Mouse (Mus musculus) heart, embryonic 16.5 days (tissue): ENCODE results near the gene Nfia. TPM values are rescaled to one million over a fixed set of nuclear protein-coding genes. Genes with fewer than 3 reads are reported as not detected.

ENCODE experiments used
- ATAC-seq: fragments of 200-750 bp; cut with Nextera tagmentation; replicated peaks from 2 replicates; pipeline ENCODE4 v1.8.0; 2017; ENCODE audit warnings: moderate number of reproducible peaks; ENCODE audit not compliant: insufficient read depth, low FRiP score; ENCODE audit errors: extremely low read depth
- H3K27ac ChIP-seq: fragments of 300-500 bp; sonication (generic); 2 replicates; pipeline ENCODE4 v1.5.1; 2014; ENCODE audit warnings: mild to moderate bottlenecking, low read length, control low read depth, moderate library complexity
- H3K27me3 ChIP-seq: fragments of 300-500 bp; sonication (generic); 2 replicates; pipeline ENCODE4 v1.6.1; 2014; ENCODE audit warnings: low read length, mixed read lengths; ENCODE audit not compliant: control insufficient read depth, insufficient read depth
- H3K36me3 ChIP-seq: fragments of 300-500 bp; sonication (generic); 2 replicates; pipeline ENCODE4 v1.6.1; 2014; ENCODE audit not compliant: control insufficient read depth, insufficient read depth
- H3K4me1 ChIP-seq: fragments of 300-500 bp; sonication (generic); 2 replicates; pipeline ENCODE4 v1.6.1; 2014; ENCODE audit warnings: low read length, mixed read lengths; ENCODE audit not compliant: control insufficient read depth, insufficient read depth
- H3K4me2 ChIP-seq: fragments of 300-500 bp; sonication (generic); 2 replicates; pipeline ENCODE4 v1.6.1; 2014; ENCODE audit warnings: low read depth, mild to moderate bottlenecking, control low read depth, low read length
- H3K4me3 ChIP-seq: fragments of 300-500 bp; sonication (generic); 2 replicates; pipeline ENCODE4 v1.5.1; 2014; ENCODE audit warnings: mild to moderate bottlenecking, control low read depth, low read length
- H3K9ac ChIP-seq: fragments of 300-500 bp; sonication (generic); 2 replicates; pipeline ENCODE4 v1.6.1; 2014; ENCODE audit warnings: low read length, control low read depth
- H3K9me3 ChIP-seq: fragments of 300-500 bp; sonication (generic); replicated peaks from 2 replicates; pipeline ENCODE4 v1.6.1; 2016; ENCODE audit warnings: low read length; ENCODE audit not compliant: control insufficient read depth
- WGBS: fragments of 180-500 bp; shearing (Covaris S2); extraction: QIAGEN DNeasy Blood & Tissue Kit; methylation state at CpG from one replicate; pipeline ENCODE4 v1.1.7; 2014; 5-methylcytosine and 5-hydroxymethylcytosine counted together
- polyA plus RNA-seq: library from polyadenylated mRNA; unstranded; fragments of >200 nt; fragmentation: Nextera tagmentation; extraction: Ambion mirVana; gene quantifications from 2 replicates; pipeline ENCODE4 v1.2.1, GENCODE M21; 2015

The Nfia gene
- polyA plus RNA-seq, 1 experiment from 2014 or later: 37.3 TPM

- Histone ChIP-seq H3K36me3 (0 out of 2 replicates have a peak, but pooled peaks cover 4% of the 10 kb centered on the region), H3K4me3 (no peak overlapping the region), H3K27ac (no peak overlapping the region; the same call in 1 of the 2 replicates), H3K27me3 (no peaks in the 10 kb centered on the region), H3K9me3 (no peaks in the 10 kb centered on the region), H3K4me1 (peaks cover 15% of the 10 kb centered on the region), H3K4me2 (no peak overlapping the region), H3K9ac (no peak overlapping the region)
- 80% methylated on average over 7 of the region's 7 CpGs for WGBS
- ATAC-seq: no peak
Observed at GRCm38 (mm10) chr4:97968786-97969348, 196.3 kb downstream of the Nfia start.

- 0 out of 2 replicates have a peak, but pooled peaks cover 4% of the 10 kb centered on the region for H3K36me3 ChIP-seq
- H3K9me3 ChIP-seq: no peaks in the 10 kb centered on the region
- no peak overlapping the region for H3K4me2 ChIP-seq
- WGBS: 100% methylated on average over 2 of the region's 2 CpGs
- ATAC-seq: no peak
- no peaks in the 10 kb centered on the region for H3K27me3 ChIP-seq
- peaks cover 8% of the 10 kb centered on the region for H3K4me1 ChIP-seq
- no peak overlapping the region; the same call in 1 of the 2 replicates for H3K27ac ChIP-seq
- H3K9ac ChIP-seq: no peak overlapping the region
- no peak overlapping the region for H3K4me3 ChIP-seq
Observed at GRCm38 (mm10) chr4:97973064-97973463, 200.5 kb downstream of the Nfia start.

DNA sequence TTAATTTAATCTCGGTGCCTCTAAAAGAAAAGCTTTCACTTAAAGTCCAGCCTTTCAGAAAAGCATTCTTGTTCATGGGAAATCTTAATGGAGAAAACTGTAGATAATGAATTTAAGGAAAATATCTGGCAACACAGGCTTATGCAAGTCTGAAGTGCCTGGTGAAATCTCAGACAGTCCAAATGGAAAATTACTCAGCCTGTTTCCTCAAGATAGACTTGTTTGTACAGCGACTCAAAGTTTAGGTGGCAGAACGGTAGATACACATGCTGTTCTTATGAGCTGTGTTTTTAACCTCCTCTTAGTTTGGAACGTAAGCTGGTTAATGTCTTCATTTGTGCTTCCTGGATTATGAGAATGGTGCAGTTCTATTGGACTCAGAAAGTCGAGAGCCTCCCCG is 201.5 kb downstream of the Nfia start:
- 0 out of 2 replicates have a peak, but pooled peaks cover 4% of the 10 kb centered on the region for H3K36me3 ChIP-seq
- no peak overlapping the region for H3K4me3 ChIP-seq
- no peak overlapping the region for H3K9ac ChIP-seq
- 55% methylated on average over 6 of the region's 6 CpGs for WGBS
- H3K4me1 ChIP-seq: peaks cover 6% of the 10 kb centered on the region
- H3K9me3 ChIP-seq: no peaks in the 10 kb centered on the region
- peak; percentile 67; the same call in 1 of the 2 replicates for ATAC-seq
- no peaks in the 10 kb centered on the region for H3K27me3 ChIP-seq
- peak overlapping the region; percentile 57 for H3K27ac ChIP-seq
- no peak overlapping the region; the same call in 1 of the 2 replicates for H3K4me2 ChIP-seq

- no peaks in the 10 kb centered on the region for H3K27me3 ChIP-seq
- no peaks in the 10 kb centered on the region for H3K36me3 ChIP-seq
- WGBS: 61% methylated on average over 5 of the region's 5 CpGs
- no peak overlapping the region for H3K4me2 ChIP-seq
- no peak for ATAC-seq
- H3K9ac ChIP-seq: no peak overlapping the region
- H3K27ac ChIP-seq: no peak overlapping the region
- no peaks in the 10 kb centered on the region for H3K9me3 ChIP-seq
- H3K4me3 ChIP-seq: no peak overlapping the region
- peaks cover 6% of the 10 kb centered on the region for H3K4me1 ChIP-seq
Observed at GRCm38 (mm10) chr4:97976891-97977290, 204.4 kb downstream of the Nfia start.

DNA sequence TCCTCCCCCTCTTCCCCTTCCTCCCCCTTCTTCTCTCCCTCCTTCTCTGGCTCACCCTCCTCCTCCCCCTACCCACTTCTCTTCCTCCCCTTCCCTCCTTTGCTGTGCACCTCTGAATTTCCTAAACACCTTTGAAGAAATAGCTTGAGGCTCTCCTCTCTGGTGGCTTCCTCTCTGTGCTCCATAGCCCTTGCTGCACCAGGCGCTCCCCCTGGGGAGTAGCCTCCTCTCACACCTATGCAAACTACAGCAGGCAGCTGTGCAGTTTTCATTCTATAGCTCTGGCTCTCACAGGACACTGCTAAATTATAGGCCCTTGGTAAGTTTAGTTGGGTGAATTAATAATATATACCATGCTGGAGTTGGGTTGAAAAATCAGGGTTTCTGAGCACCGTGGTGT is 211.8 kb downstream of the Nfia start:
- Histone ChIP-seq H3K9ac (no peak overlapping the region), H3K36me3 (no peaks in the 10 kb centered on the region), H3K4me1 (peaks cover 19% of the 10 kb centered on the region), H3K27me3 (no peaks in the 10 kb centered on the region), H3K27ac (no peak overlapping the region), H3K4me2 (no peak overlapping the region), H3K4me3 (no peak overlapping the region), H3K9me3 (no peaks in the 10 kb centered on the region)
- no peak for ATAC-seq
- 90% methylated on average over 2 of the region's 2 CpGs for WGBS

DNA sequence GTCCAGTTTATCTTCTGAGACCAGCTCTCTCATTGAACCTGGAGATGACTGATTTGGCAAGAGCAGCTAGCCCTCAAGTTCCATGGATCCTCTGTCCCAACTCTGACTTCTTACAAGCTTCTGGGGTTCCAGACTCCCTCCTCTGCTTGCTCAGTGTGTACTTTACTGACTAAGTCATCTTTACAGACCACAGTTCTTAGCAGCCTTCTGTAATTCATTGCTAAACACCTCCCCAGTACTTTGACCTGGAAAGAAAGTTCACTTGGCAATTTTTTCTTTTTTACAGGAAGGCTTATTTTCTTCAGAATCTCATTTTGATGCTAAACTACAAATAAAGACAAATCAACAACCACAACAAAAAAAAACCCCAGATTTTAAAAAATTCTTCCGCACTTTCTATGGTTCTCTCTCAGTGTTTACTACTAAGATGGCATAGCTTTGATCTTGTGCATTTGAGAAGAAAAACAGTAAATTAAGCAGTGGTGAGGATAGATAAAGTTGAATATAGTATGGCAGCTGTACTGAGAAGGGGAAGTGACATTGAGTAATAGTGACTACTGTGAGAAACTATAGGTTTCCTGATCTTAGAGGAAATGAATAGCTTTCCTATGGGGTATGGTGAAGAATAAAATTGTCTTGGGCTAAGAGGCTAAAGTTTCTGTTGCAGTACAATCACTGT is 213.7 kb downstream of the Nfia start:
- Histone ChIP-seq H3K27me3 (no peaks in the 10 kb centered on the region), H3K9ac (no peak overlapping the region), H3K27ac (no peak overlapping the region; the same call in 1 of the 2 replicates), H3K4me3 (no peak overlapping the region), H3K36me3 (no peaks in the 10 kb centered on the region), H3K4me1 (peaks cover 28% of the 10 kb centered on the region), H3K9me3 (no peaks in the 10 kb centered on the region), H3K4me2 (no peak overlapping the region)
- no peak for ATAC-seq
- 91% methylated on average over 1 of the region's 1 CpGs for WGBS

DNA sequence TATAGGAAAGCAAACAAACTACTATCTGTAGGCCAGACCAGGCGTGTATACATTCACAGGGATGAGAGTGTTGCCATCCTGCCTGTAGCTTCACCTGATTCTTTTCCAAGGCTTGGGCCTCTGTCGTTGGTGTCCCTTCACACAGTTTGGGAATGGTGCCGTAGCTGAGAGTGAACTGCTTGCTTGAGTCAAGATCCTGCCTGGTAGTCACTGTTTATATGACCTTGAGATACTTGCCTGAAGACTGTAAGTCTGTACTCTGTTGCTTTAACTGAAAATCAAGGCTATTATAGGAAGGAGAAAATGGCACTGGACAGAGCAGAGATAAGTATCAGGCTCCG is 214.2 kb downstream of the Nfia start:
- ATAC-seq: no peak
- Histone ChIP-seq H3K27me3 (no peaks in the 10 kb centered on the region), H3K9ac (no peak overlapping the region), H3K4me2 (no peak overlapping the region), H3K27ac (peak overlapping the region; percentile 11; the same call in 1 of the 2 replicates), H3K9me3 (no peaks in the 10 kb centered on the region), H3K4me1 (peaks cover 31% of the 10 kb centered on the region), H3K4me3 (no peak overlapping the region), H3K36me3 (no peaks in the 10 kb centered on the region)
- 49% methylated on average over 4 of the region's 4 CpGs for WGBS

GRCm38 (mm10) chr4:97988703-97989102 is 216.2 kb downstream of the Nfia start:
- H3K9me3 ChIP-seq: no peaks in the 10 kb centered on the region
- no peak overlapping the region for H3K4me3 ChIP-seq
- peak overlapping the region; percentile 69 for H3K27ac ChIP-seq
- no peak overlapping the region for H3K9ac ChIP-seq
- H3K36me3 ChIP-seq: no peaks in the 10 kb centered on the region
- no peak overlapping the region for H3K4me2 ChIP-seq
- 44% methylated on average over 5 of the region's 5 CpGs for WGBS
- H3K4me1 ChIP-seq: peaks cover 34% of the 10 kb centered on the region
- H3K27me3 ChIP-seq: no peaks in the 10 kb centered on the region
- no peak for ATAC-seq

DNA sequence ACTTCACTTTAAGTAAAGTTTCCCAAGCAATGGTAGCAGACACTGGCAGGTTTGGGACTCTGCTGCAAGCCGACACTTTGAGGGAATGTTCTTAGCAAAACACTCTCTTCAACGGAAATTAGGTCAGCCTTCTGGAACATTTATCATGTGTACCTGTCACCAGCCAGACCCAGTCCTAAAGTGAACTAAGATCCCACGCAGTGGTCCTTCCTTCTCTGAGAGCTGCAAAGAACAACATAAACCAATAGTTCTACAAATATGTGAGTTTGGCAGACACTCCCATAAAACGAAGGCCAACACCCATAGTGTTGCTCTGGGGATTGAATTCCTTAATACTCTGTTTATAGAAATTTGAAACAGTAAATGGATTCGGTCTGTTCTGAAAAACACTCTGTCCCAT is 217.9 kb downstream of the Nfia start:
- 21% methylated on average over 5 of the region's 5 CpGs for WGBS
- H3K27ac ChIP-seq: peak overlapping the region; percentile 52
- no peaks in the 10 kb centered on the region for H3K36me3 ChIP-seq
- peaks cover 34% of the 10 kb centered on the region for H3K4me1 ChIP-seq
- H3K27me3 ChIP-seq: no peaks in the 10 kb centered on the region
- no peak overlapping the region for H3K9ac ChIP-seq
- peak; percentile 78; the same call in 1 of the 2 replicates for ATAC-seq
- no peak overlapping the region for H3K4me2 ChIP-seq
- no peak overlapping the region for H3K4me3 ChIP-seq
- H3K9me3 ChIP-seq: no peaks in the 10 kb centered on the region
